Mouse (Mus musculus): ENCODE measurements at regions not wholly inside any gene's neighbourhood (a gene's known extent, or its start where the extent isn't known, plus 50 kb on each side); places are given as distances from the start of the nearest gene placed in this dataset.

GRCm38 (mm10) chr2:75418689-75419088 lies 240.4 kb upstream of the Hnrnpa3 start:
- TF ChIP-seq CTCF (IDR thresholded peaks at IDR 0.05; ENCODE audit: borderline replicate concordance, insufficient read depth, low read depth, low read length) (no peak), POLR2A (IDR thresholded peaks at IDR 0.05; ENCODE audit: borderline replicate concordance, insufficient read depth, low read length) (no peak)
